Mouse (Mus musculus) liver, adult 2 months (tissue): ENCODE results near the gene B3galt1.

Source experiments
- CTCF ChIP-seq: fragments of 200-500 bp; IDR thresholded peaks from 2 replicates; pipeline ENCODE4 v1.5.1; 2011; ENCODE audit warnings: low read depth, low read length, control low read depth
- POLR2A ChIP-seq: fragments of 200-500 bp; IDR thresholded peaks from 2 replicates; pipeline ENCODE4 v1.6.1; 2011; ENCODE audit warnings: low read length, control low read depth; ENCODE audit not compliant: insufficient read depth; ENCODE audit errors: extremely low read depth

GRCm38 (mm10) chr2:67901574-67901973, 335.9 kb downstream of the B3galt1 start:
- TF ChIP-seq CTCF (no peak), POLR2A (no peak)
